Mouse (Mus musculus) neural tube, embryonic 12.5 days (tissue): ENCODE measurements around the gene Pan2. TPM values are rescaled to one million over a fixed set of nuclear protein-coding genes. Genes with fewer than 3 reads are reported as not detected.
"Not testable (repeated sequence)": the region's sequence is repeated elsewhere in the genome, so short reads cannot be mapped to it uniquely, and the experiment has no call there.

ENCODE experiments used
- ATAC-seq: fragments of 200-750 bp; cut with Nextera tagmentation; 2 replicates; pipeline ENCODE4 v1.8.0; 2017; ENCODE audit warnings: low read depth, mild to moderate bottlenecking, moderate TSS enrichment, moderate library complexity; ENCODE audit not compliant: low FRiP score
- H3K27ac ChIP-seq: fragments of 300-500 bp; sonication (generic); 2 replicates; pipeline ENCODE4 v1.5.1; 2016
- H3K27me3 ChIP-seq: fragments of 300-500 bp; sonication (generic); replicated peaks from 2 replicates; pipeline ENCODE4 v1.6.1; 2016; ENCODE audit warnings: mild to moderate bottlenecking
- H3K36me3 ChIP-seq: fragments of 300-500 bp; sonication (generic); 2 replicates; pipeline ENCODE4 v1.6.1; 2016; ENCODE audit warnings: mild to moderate bottlenecking
- H3K4me1 ChIP-seq: fragments of 300-500 bp; sonication (generic); 2 replicates; pipeline ENCODE4 v1.6.1; 2016
- H3K4me2 ChIP-seq: fragments of 300-500 bp; sonication (generic); replicated peaks from 2 replicates; pipeline ENCODE4 v1.6.1; 2016; ENCODE audit warnings: mild to moderate bottlenecking
- H3K4me3 ChIP-seq: fragments of 300-500 bp; sonication (generic); 2 replicates; pipeline ENCODE4 v1.5.1; 2016
- H3K9ac ChIP-seq: fragments of 300-500 bp; sonication (generic); 2 replicates; pipeline ENCODE4 v1.6.1; 2016; ENCODE audit warnings: mild to moderate bottlenecking
- H3K9me3 ChIP-seq: fragments of 300-500 bp; sonication (generic); 2 replicates; pipeline ENCODE4 v1.6.1; 2016; ENCODE audit warnings: mild to moderate bottlenecking
- WGBS: fragments of 180-500 bp; shearing (Covaris S2); methylation state at CpG from one replicate; pipeline ENCODE4 v1.1.7; 2016; 5-methylcytosine and 5-hydroxymethylcytosine counted together
- polyA plus RNA-seq: library from polyadenylated mRNA; unstranded; fragments of >200 nt; fragmentation: Nextera tagmentation; extraction: Ambion mirVana; gene quantifications from 2 replicates; pipeline ENCODE4 v1.2.1, GENCODE M21; 2016

The Pan2 gene
- polyA plus RNA-seq, 1 experiment from 2014 or later: 33.0 TPM

- H3K27me3 ChIP-seq: no peaks in the 10 kb centered on the region
- peaks cover 4% of the 10 kb centered on the region; the same call in 1 of the 2 replicates for H3K4me1 ChIP-seq
- under 1% methylated on average over 43 of the region's 43 CpGs for WGBS
- 0 out of 2 replicates have a peak within 1 kb of the TSS, but pooled peaks have one; percentile 54 for H3K27ac ChIP-seq
- H3K9me3 ChIP-seq: no peaks in the 10 kb centered on the region
- peak within 1 kb of the TSS; percentile 77 for H3K9ac ChIP-seq
- ATAC-seq: peak; percentile 99
- peak within 1 kb of the TSS; percentile 64 for H3K4me2 ChIP-seq
- H3K36me3 ChIP-seq: no peaks in the 10 kb centered on the region
- peak within 1 kb of the TSS; percentile 69 for H3K4me3 ChIP-seq
These were observed 32.8 kb upstream of the Pan2 start, which contains the start of gene Stat2 for GRCm38 (mm10) chr10:128270287-128270841. Stat2 (plus strand) TSS chr10:128270559.

- Histone ChIP-seq H3K27ac (0 out of 2 replicates have a peak overlapping the region, but pooled peaks have one; percentile 54), H3K4me3 (peak overlapping the region; percentile 69), H3K36me3 (no peaks in the 10 kb centered on the region), H3K9ac (peak overlapping the region; percentile 77), H3K4me1 (peaks cover 4% of the 10 kb centered on the region; the same call in 1 of the 2 replicates), H3K27me3 (no peaks in the 10 kb centered on the region), H3K4me2 (peak overlapping the region; percentile 64), H3K9me3 (no peaks in the 10 kb centered on the region)
- WGBS: 44% methylated on average over 7 of the region's 7 CpGs
- 0 out of 2 replicates have a peak, but pooled peaks have one; percentile 3 for ATAC-seq
These were observed 32.3 kb upstream of the Pan2 start for GRCm38 (mm10) chr10:128270866-128271265.

GRCm38 (mm10) chr10:128271883-128272282 is 31.3 kb upstream of the Pan2 start:
- Histone ChIP-seq H3K9me3 (no peaks in the 10 kb centered on the region), H3K27ac (no peak overlapping the region), H3K36me3 (peaks cover 5% of the 10 kb centered on the region; the same call in 1 of the 2 replicates), H3K4me1 (peaks cover 4% of the 10 kb centered on the region; the same call in 1 of the 2 replicates), H3K4me3 (no peak overlapping the region), H3K4me2 (no peak overlapping the region), H3K27me3 (no peaks in the 10 kb centered on the region), H3K9ac (no peak overlapping the region)
- WGBS: 71% methylated on average over 2 of the region's 2 CpGs
- no peak for ATAC-seq

- 93% methylated on average over 5 of the region's 7 CpGs for WGBS
- not testable (repeated sequence) for ATAC-seq, H3K4me1 ChIP-seq, H3K9me3 ChIP-seq, H3K27me3 ChIP-seq, H3K27ac ChIP-seq, H3K4me2 ChIP-seq, H3K4me3 ChIP-seq, H3K9ac ChIP-seq
- peaks cover 14% of the 10 kb centered on the region for H3K36me3 ChIP-seq
These were observed 30.2 kb upstream of the Pan2 start for GRCm38 (mm10) chr10:128272819-128273439.

- H3K27ac ChIP-seq, H3K4me1 ChIP-seq, H3K4me2 ChIP-seq, H3K27me3 ChIP-seq, ATAC-seq, H3K9me3 ChIP-seq, H3K4me3 ChIP-seq, H3K9ac ChIP-seq: not testable (repeated sequence)
- H3K36me3 ChIP-seq: peaks cover 33% of the 10 kb centered on the region
- WGBS: 98% methylated on average over 1 of the region's 1 CpGs
These were observed 27.8 kb upstream of the Pan2 start for GRCm38 (mm10) chr10:128275374-128275773.

GRCm38 (mm10) chr10:128278158-128278557 is 25.0 kb upstream of the Pan2 start:
- no peak for ATAC-seq
- Histone ChIP-seq H3K4me2 (no peak overlapping the region), H3K27me3 (no peaks in the 10 kb centered on the region), H3K9me3 (no peaks in the 10 kb centered on the region), H3K36me3 (peaks cover 59% of the 10 kb centered on the region), H3K27ac (no peak overlapping the region), H3K9ac (no peak overlapping the region), H3K4me1 (no peaks in the 10 kb centered on the region), H3K4me3 (no peak overlapping the region)
- 65% methylated on average over 6 of the region's 6 CpGs for WGBS

DNA sequence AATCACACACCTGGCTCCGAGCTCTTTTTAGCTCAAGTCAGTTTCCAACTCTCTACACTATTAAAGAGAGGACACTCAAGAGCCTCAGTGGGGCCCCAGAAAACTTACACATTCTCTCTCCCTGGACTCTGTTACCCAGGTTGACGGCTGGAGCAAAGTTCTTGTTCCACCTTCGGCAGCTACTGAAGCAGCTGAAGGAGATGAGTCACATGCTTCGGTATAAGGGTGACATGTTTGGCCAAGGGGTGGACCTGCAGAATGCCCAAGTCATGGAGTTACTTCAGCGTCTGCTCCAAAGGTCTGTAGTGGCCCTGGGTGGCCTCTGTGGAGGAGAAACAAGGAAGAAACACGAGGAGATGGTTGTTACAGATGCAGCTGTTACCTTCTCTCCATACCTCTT is 22.2 kb upstream of the Pan2 start:
- no peak for ATAC-seq
- Histone ChIP-seq H3K36me3 (peaks cover 78% of the 10 kb centered on the region), H3K4me3 (no peak overlapping the region), H3K4me2 (no peak overlapping the region), H3K9me3 (no peaks in the 10 kb centered on the region), H3K27me3 (no peaks in the 10 kb centered on the region), H3K27ac (no peak overlapping the region), H3K9ac (no peak overlapping the region), H3K4me1 (no peaks in the 10 kb centered on the region)
- WGBS: 92% methylated on average over 6 of the region's 6 CpGs

- Histone ChIP-seq H3K9me3 (no peaks in the 10 kb centered on the region), H3K4me1 (no peaks in the 10 kb centered on the region), H3K36me3 (peaks cover 82% of the 10 kb centered on the region), H3K9ac (no peak overlapping the region), H3K4me3 (no peak overlapping the region), H3K27me3 (no peaks in the 10 kb centered on the region), H3K27ac (no peak overlapping the region), H3K4me2 (no peak overlapping the region)
- ATAC-seq: no peak
- WGBS: 94% methylated on average over 14 of the region's 14 CpGs
These were observed 21.5 kb upstream of the Pan2 start for GRCm38 (mm10) chr10:128281682-128282081.

DNA sequence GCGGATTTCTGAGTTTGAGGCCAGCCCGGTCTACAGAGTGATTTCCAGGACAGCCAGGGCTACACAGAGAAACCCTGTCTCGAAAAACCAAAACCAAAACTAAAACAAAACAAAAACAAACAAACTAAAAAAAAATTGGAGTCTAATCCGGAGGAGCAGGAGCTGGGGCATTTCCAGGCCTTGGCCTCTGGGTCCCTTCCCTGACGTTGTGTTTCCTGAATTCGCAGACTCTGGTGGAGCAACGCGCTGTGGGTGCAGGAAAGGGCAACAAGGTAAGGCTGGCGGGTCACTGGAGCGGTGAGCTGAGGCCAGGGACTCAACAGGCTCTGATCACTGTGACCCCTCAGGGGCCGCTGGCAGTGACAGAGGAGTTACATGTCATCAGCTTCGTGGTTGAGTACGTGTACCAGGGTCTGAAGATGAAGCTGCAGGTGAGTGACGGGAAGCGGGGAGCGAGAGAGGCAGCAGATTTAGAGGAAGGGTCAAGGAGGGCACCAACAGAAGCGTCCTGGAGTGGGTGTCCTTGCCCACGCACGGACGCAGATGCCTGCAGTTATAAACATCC is 20.2 kb upstream of the Pan2 start:
- no peak overlapping the region for H3K4me3 ChIP-seq
- H3K36me3 ChIP-seq: peaks cover 72% of the 10 kb centered on the region
- 95% methylated on average over 20 of the region's 20 CpGs for WGBS
- no peaks in the 10 kb centered on the region for H3K27me3 ChIP-seq
- no peaks in the 10 kb centered on the region for H3K9me3 ChIP-seq
- no peak overlapping the region for H3K9ac ChIP-seq
- no peak overlapping the region for H3K4me2 ChIP-seq
- no peak for ATAC-seq
- H3K27ac ChIP-seq: no peak overlapping the region
- no peaks in the 10 kb centered on the region for H3K4me1 ChIP-seq

- Histone ChIP-seq H3K4me1 (no peaks in the 10 kb centered on the region), H3K36me3 (peaks cover 67% of the 10 kb centered on the region), H3K27ac (no peak overlapping the region), H3K9me3 (no peaks in the 10 kb centered on the region), H3K4me2 (no peak overlapping the region), H3K9ac (no peak overlapping the region), H3K27me3 (no peaks in the 10 kb centered on the region), H3K4me3 (no peak overlapping the region)
- ATAC-seq: no peak
- 67% methylated on average over 31 of the region's 31 CpGs for WGBS
These were observed 19.2 kb upstream of the Pan2 start for GRCm38 (mm10) chr10:128283604-128284579.

DNA sequence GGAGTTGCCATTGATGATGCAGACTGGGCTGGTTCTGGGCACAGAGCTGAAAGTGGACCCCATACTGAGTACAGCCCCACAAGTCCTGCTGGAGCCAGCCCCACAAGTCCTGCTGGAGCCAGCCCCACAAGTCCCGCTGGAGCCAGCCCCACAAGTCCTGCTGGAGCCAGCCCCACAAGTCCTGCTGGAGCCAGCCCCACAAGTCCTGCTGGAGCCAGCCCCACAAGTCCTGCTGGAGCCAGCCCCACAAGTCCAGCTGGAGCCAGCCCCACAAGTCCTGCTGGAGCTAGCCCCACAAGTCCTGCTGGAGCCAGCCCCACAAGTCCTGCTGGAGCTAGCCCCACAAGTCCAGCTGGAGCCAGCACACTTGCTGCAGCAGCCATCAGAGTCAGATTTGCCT is 12.5 kb upstream of the Pan2 start:
- whole genome bisulfite sequencing: 89% methylated on average over 1 of the region's 1 CpGs
- not testable (repeated sequence) for H3K9me3 ChIP-seq

More for the DNA sequence above, 12.5 kb upstream of the Pan2 start:
- H3K27me3 ChIP-seq, H3K4me1 ChIP-seq, ATAC-seq, H3K4me2 ChIP-seq, H3K27ac ChIP-seq, H3K4me3 ChIP-seq, H3K9ac ChIP-seq: not testable (repeated sequence)
- H3K36me3 ChIP-seq: peaks cover 40% of the 10 kb centered on the region
